Mouse (Mus musculus) right cerebral cortex, adult 2 months (tissue): Measurements from ENCODE around the gene Catsper3.

Experiments used
- DNase-seq, 2 experiments: peaks; one replicate each; pipeline ENCODE4 v3.0.0; 2021 to 2022; ENCODE audit warnings: low spot score in 2 of 2

Gene Catsper3

GRCm38 (mm10) chr13:55784268-55784667, at the start of gene Catsper3:
Gene Catsper3 (plus strand): TSS chr13:55784568.
- no peak for DNase-seq

GRCm38 (mm10) chr13:55737885-55738284, 46.5 kb upstream of the Catsper3 start:
- no peak for DNase-seq

GRCm38 (mm10) chr13:55742306-55742705, 42.1 kb upstream of the Catsper3 start:
- peak in 1 of 2 experiments; percentile 27 for DNase-seq

- DNase-seq, result no peak
Measured at GRCm38 (mm10) chr13:55754380-55754779, 30.0 kb upstream of the Catsper3 start.

GRCm38 (mm10) chr13:55756789-55757188, 27.6 kb upstream of the Catsper3 start:
- no peak for DNase-seq

GRCm38 (mm10) chr13:55757645-55758044, 26.7 kb upstream of the Catsper3 start:
- DNase-seq, result no peak

- DNase-seq, result no peak
Measured at GRCm38 (mm10) chr13:55760576-55760975, 23.8 kb upstream of the Catsper3 start.

- no peak for DNase-seq
Measured at GRCm38 (mm10) chr13:55761486-55761885, 22.9 kb upstream of the Catsper3 start.

GRCm38 (mm10) chr13:55774352-55774751, 10.0 kb upstream of the Catsper3 start:
- no peak for DNase-seq

- DNase-seq, result no peak
Measured at GRCm38 (mm10) chr13:55775056-55775455, 9.3 kb upstream of the Catsper3 start.

GRCm38 (mm10) chr13:55786120-55786519, 1.8 kb downstream of the Catsper3 start:
- DNase-seq, result no peak

GRCm38 (mm10) chr13:55801246-55801645, 16.9 kb downstream of the Catsper3 start:
- DNase-seq, result no peak

- DNase-seq, result no peak
Measured at GRCm38 (mm10) chr13:55803973-55804372, 19.6 kb downstream of the Catsper3 start.

- DNase-seq, result no peak
Measured at GRCm38 (mm10) chr13:55809041-55809623, 24.8 kb downstream of the Catsper3 start.

GRCm38 (mm10) chr13:55809707-55810106, 25.3 kb downstream of the Catsper3 start:
- DNase-seq, result no peak

- DNase-seq, result no peak
Measured at GRCm38 (mm10) chr13:55810947-55811346, 26.6 kb downstream of the Catsper3 start.

- no peak for DNase-seq
Measured at GRCm38 (mm10) chr13:55813490-55814016, 29.2 kb downstream of the Catsper3 start.

GRCm38 (mm10) chr13:55814834-55815233, 30.5 kb downstream of the Catsper3 start:
- no peak for DNase-seq

GRCm38 (mm10) chr13:55822499-55822898, 38.1 kb downstream of the Catsper3 start:
- no peak for DNase-seq

GRCm38 (mm10) chr13:55824151-55824945, 40.0 kb downstream of the Catsper3 start:
- DNase-seq, result no peak

- no peak for DNase-seq
Measured at GRCm38 (mm10) chr13:55825245-55825681, 40.9 kb downstream of the Catsper3 start.

- DNase-seq, result no peak
Measured at GRCm38 (mm10) chr13:55826008-55826671, 41.8 kb downstream of the Catsper3 start.
